Mouse (Mus musculus): ENCODE results near the gene Txndc8.
A peak's percentile ranks its signal among the peaks of the same experiment; 100 is the strongest.

The Txndc8 gene

DNA sequence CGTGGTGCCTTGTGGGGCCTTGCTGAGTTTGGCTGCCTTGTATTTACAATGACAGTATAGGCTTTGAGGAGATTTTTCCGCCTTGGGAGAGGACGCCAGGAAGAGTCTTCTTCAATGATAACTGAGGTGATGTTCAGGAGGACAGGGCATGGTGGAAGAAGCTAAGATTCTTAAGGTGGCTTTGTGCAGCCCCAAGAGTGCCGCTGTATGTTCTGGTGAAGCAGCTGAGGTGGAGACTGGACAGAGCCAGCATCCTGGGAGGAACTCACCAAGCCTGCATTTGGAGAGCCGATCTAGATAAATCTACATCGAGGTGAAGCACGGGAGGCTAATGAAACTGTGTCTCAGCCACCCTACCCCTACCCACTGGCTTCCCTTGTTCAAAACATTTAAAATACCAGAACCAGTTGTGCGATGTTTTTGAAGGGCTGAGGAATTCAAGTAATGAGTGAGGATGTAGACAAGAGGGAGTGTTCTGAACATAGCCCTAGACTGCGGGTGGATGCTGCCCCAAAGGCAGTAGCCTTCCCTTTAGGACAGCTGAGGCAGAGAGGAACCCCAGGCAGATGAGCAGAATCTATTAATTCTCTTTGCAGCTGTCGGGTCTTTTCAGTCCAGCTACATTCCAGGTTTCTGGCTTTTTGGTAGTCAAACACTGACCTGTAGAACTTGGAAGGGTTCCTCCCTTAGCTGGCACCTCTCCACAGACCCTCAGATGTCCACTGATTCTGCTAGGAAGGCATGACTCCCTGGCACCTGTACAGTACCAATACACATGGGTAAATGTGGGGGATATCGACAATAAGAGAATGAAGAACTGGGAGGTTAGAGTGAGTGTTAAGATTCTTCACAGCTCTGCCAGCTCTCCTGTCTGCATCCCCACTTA, 51.5 kb downstream of the Txndc8 start:
- no peak for DNase-seq (ENCODE audit: low read depth in 2 of 2, low spot score in 2 of 2)

DNA sequence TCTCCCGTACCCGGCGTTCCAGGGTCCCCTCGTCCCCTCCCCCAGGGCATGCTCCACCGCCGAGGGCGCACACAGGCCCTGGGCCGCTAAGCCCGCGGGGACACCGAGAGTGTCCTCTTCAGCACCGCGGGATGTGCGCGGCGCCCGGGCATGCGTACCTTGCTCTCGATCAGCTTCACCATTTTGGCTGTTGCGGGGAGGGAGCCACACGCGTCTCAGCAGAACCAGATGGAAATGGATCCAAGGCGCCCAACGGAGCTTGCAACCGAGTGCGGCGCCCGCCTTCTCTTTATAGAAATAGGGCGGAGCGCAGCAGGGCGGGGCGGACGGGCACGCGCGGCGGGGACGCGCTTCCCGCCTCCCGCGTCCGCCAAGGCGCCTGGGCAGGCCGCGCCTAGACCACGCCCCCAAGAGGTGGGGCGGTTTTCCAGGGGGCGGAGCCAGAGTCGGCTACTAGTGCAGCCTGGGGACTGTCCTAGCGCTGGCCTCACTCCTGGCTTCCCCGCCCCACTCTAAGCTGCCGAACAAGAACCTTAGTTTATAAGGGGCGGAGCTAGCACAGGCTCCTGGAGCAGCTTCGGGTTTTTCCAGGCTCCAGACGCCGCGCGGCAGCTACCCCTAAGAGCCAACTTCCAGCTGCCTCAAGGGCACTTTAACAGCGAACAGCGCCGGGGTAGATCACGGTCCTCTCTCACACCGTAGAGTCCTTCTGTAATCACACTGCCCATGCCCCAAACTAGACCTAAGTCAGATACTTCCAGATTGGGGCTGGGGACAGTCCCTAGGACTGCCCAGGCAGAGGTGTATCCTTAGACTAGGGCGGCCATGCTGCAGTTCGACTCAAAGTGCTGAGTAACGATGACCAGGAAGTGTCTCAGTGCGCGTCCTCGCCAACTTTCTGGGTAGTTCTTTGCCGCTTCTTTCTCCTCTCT, 52.6 kb downstream of the Txndc8 start, which contains the start of gene Txn1:
Gene Txn1, minus strand, starts transcription at position 383 of the 932 bp plus-strand sequence.
- peak; percentile 90 to 93 for DNase-seq (ENCODE audit: low read depth in 2 of 2, low spot score in 2 of 2)

GRCm38 (mm10) chr4:57955544-57955958, 53.4 kb downstream of the Txndc8 start:
- DNase-seq (ENCODE audit: low read depth in 2 of 2, low spot score in 2 of 2) = peak; percentile 18 to 43

DNA sequence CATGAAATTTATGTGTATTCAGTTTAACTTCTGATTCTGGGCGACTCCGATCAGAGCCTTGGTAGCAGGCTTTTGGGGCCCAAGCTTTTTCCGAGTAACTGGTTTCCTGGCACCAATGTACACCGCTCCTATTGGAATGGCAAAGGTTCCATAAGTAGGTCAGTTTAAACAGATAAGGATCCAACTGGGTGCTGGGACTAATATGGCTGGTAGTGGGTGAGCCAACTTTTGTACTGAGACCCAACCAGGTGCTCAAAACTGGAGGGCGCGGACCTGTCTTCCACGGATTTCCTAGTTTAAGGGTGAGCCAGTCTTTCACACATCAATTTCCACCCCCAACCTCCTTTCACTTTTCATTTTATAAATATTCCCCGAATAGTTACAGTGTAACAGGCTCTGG, 53.9 kb downstream of the Txndc8 start:
- DNase-seq (ENCODE audit: low read depth in 2 of 2, low spot score in 2 of 2) = no peak

DNA sequence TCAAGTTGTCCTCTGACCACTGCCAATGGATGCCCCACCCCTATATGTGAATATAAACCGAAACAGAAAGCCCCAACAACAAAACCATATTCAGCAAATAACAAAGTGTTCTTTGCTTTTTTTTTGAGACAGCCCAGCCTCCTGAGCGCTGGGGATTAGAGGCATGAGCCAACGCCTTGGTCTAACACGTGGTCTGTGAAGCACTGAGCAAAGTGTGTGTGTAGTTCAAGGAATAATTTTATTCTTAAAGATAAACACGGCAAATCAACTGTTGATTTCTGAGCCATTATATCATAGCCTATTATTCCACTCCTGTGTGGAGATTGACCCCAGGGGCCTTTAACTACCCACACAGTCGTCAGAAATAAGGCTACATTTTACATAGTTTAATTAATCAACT, 54.3 kb downstream of the Txndc8 start:
- no peak for DNase-seq (ENCODE audit: low read depth in 2 of 2, low spot score in 2 of 2)

GRCm38 (mm10) chr4:57953796-57954195, 55.1 kb downstream of the Txndc8 start:
- no peak for DNase-seq (ENCODE audit: low read depth in 2 of 2, low spot score in 2 of 2)

DNA sequence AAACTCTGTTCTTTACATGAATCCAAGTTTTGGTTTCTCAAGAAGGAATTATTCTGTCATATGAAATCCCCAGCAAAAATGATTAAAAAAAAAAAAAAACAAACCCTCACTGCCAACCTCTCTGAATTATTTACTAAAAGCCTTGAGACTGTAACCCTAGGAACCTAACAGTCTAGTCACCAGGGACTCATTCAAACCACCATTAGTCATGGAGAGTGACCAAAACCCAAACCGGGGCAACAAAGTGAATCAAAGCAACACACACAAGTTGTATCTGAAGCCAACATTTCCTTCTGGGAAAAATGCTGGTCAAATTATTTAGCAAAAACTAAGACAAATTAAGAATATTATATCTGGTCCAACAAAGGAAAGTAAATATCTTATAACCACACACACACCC, 56.0 kb downstream of the Txndc8 start:
- DNase-seq (ENCODE audit: low read depth in 2 of 2, low spot score in 2 of 2) = no peak

DNA sequence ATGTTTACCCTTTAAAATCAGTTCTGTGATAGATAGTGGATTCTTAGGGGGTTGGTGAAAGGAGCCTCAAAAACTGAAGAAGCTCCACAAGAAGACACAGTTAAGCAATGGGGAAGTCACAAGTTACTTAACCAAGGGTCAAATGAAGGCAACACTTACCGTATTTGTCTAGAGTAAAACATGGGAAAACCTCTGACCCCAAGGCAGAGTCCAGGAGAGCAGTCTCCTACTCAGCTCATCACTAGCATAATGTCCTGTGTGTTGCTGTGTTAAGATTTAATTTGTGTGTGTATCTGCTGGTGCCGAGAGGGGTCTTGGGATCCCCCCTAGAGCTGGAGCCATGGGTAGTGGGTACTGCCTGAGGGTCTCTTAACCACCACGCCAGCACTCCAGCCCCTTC, 56.5 kb downstream of the Txndc8 start:
- DNase-seq (ENCODE audit: low read depth in 2 of 2, low spot score in 2 of 2) = no peak

DNA sequence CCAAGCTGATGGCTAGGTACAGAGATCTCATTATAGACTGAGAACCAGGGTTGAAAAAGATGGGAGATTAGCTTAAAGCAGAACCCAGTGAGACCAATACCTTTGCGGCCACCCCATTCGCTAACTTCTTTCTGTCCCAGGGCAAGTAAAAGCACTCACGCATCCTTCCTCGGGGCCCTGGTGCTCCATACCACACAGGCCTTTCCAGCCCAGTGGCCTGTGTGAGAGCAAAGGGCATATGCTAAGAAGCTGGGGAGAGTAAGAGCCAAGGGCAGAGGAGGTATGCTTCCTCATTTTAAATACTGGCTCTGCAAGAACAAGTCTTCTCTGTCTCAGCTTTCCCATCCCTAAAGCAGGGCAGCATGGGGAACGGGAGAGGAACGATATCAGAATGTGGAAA, 59.1 kb downstream of the Txndc8 start:
- no peak for DNase-seq (ENCODE audit: low read depth in 2 of 2, low spot score in 2 of 2)

DNA sequence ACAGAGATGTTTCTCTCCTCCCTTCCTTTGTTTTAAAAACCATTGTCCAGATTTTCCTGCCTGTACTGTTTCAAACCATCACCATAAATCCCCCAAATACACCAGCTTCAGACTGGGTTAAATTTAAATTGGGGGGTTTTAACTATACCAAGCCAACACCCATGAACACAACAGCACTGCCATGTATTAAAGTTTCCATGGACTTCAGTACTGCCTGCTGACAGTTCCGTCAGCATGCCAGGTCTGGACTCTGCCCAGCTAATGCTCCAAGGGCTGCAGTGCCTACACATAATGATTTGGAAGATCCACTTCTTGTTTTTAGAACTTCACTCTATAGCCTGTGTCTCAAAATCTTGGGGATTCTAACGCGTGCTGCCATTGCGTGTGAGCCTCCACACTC, 61.4 kb downstream of the Txndc8 start:
- no peak for DNase-seq (ENCODE audit: low read depth in 2 of 2, low spot score in 2 of 2)

GRCm38 (mm10) chr4:57947036-57947435, 61.9 kb downstream of the Txndc8 start:
- no peak for DNase-seq (ENCODE audit: low read depth in 2 of 2, low spot score in 2 of 2)

- DNase-seq (ENCODE audit: low read depth in 2 of 2, low spot score in 2 of 2) = no peak
Observed at GRCm38 (mm10) chr4:57942892-57943291, 66.0 kb downstream of the Txndc8 start.

DNA sequence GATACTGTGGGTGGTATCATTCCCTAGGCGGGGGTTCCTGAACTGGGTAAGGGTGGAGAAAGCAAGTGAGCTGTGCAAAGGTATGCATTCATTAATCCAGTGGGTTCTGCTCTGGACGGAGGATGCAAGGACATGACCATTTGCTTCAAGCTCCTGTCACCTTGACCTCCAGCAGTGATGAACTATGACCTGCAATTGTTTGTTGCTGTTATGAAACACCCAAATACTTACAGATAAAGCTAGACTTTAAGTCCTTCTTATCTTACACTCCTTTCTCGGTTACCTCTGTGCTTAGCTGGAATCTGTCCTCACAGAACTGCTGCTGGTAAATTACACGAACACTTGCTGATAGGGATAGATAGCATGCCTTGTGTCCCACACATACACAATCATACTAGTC, 68.3 kb downstream of the Txndc8 start:
- DNase-seq (ENCODE audit: low read depth in 2 of 2, low spot score in 2 of 2) = no peak

- DNase-seq (ENCODE audit: low read depth in 2 of 2, low spot score in 2 of 2) = no peak
Observed at GRCm38 (mm10) chr4:57937292-57937691, 71.6 kb downstream of the Txndc8 start.

GRCm38 (mm10) chr4:57934181-57934580, 74.7 kb downstream of the Txndc8 start:
- no peak for DNase-seq (ENCODE audit: low read depth in 2 of 2, low spot score in 2 of 2)

All from CD8-positive naive resting alpha-beta T cell, adult 2 months (primary cell).